Mouse (Mus musculus): ENCODE data around the gene Timm10b. TPM values are rescaled to one million over a fixed set of nuclear protein-coding genes. Genes with fewer than 3 reads are reported as not detected.

Gene Timm10b
- total and polyA plus RNA-seq, 2 experiments = 42.2 to 51.4 TPM

GRCm38 (mm10) chr7:105640894-105641255 is 1.0 kb downstream of the Timm10b start:
- peak overlapping the region; percentile 86 for H3K27ac ChIP-seq (replicated peaks; ENCODE audit: insufficient read depth, low read depth, low read length)
- DNase-seq (ENCODE audit: extremely low read depth, low read depth, low spot score) = no peak
- TF ChIP-seq POLR2A (IDR thresholded peaks at IDR 0.05; ENCODE audit: extremely low read depth, insufficient read depth, low read length) = no peak
- TF ChIP-seq CTCF (IDR thresholded peaks at IDR 0.05; ENCODE audit: low read depth, low read length) = no peak
- H3K27me3 ChIP-seq (ENCODE audit: control insufficient read depth, insufficient read depth, low read length) = no peaks in the 10 kb centered on the region
- peaks cover 14% of the 10 kb centered on the region; the same call in 1 of the 2 replicates for H3K79me2 ChIP-seq (ENCODE audit: control insufficient read depth, insufficient read depth, low read length)
- WGBS = under 1% methylated on average over 18 of the region's 18 CpGs
- peaks cover 13% of the 10 kb centered on the region for H3K4me1 ChIP-seq (ENCODE audit: control insufficient read depth, insufficient read depth, low read length)
- peak overlapping the region; percentile 94 for H3K4me3 ChIP-seq (ENCODE audit: insufficient read depth, low read depth, low read length)
- peak overlapping the region; percentile 90 for H3K9ac ChIP-seq (ENCODE audit: low read depth, low read length)
- peaks cover 12% of the 10 kb centered on the region; the same call in 1 of the 2 replicates for H3K36me3 ChIP-seq (ENCODE audit: control insufficient read depth, insufficient read depth, low read length)

GRCm38 (mm10) chr7:105641936-105642335 is 2.1 kb downstream of the Timm10b start:
- peaks cover 12% of the 10 kb centered on the region; the same call in 1 of the 2 replicates for H3K36me3 ChIP-seq (ENCODE audit: control insufficient read depth, insufficient read depth, low read length)
- peaks cover 13% of the 10 kb centered on the region for H3K4me1 ChIP-seq (ENCODE audit: control insufficient read depth, insufficient read depth, low read length)
- TF ChIP-seq CTCF (IDR thresholded peaks at IDR 0.05; ENCODE audit: low read depth, low read length) (no peak), POLR2A (IDR thresholded peaks at IDR 0.05; ENCODE audit: extremely low read depth, insufficient read depth, low read length) (no peak)
- H3K4me3 ChIP-seq (ENCODE audit: insufficient read depth, low read depth, low read length) = no peak overlapping the region
- H3K9ac ChIP-seq (ENCODE audit: low read depth, low read length) = no peak overlapping the region; the same call in 1 of the 2 replicates
- H3K27ac ChIP-seq (replicated peaks; ENCODE audit: insufficient read depth, low read depth, low read length) = no peak overlapping the region
- 70% methylated on average over 3 of the region's 3 CpGs for WGBS
- DNase-seq (ENCODE audit: extremely low read depth, low read depth, low spot score) = no peak
- no peaks in the 10 kb centered on the region for H3K27me3 ChIP-seq (ENCODE audit: control insufficient read depth, insufficient read depth, low read length)
- peaks cover 14% of the 10 kb centered on the region; the same call in 1 of the 2 replicates for H3K79me2 ChIP-seq (ENCODE audit: control insufficient read depth, insufficient read depth, low read length)

- no peaks in the 10 kb centered on the region for H3K79me2 ChIP-seq (ENCODE audit: control insufficient read depth, insufficient read depth, low read length)
- peak; percentile 46 for TF ChIP-seq POLR2A (IDR thresholded peaks at IDR 0.05; ENCODE audit: extremely low read depth, insufficient read depth, low read length)
- TF ChIP-seq CTCF (IDR thresholded peaks at IDR 0.05; ENCODE audit: low read depth, low read length) = peak; percentile 72
- peak within 1 kb of the TSS; percentile 71 for H3K9ac ChIP-seq (ENCODE audit: low read depth, low read length)
- H3K27me3 ChIP-seq (ENCODE audit: control insufficient read depth, insufficient read depth, low read length) = no peaks in the 10 kb centered on the region
- peaks cover 7% of the 10 kb centered on the region; the same call in 1 of the 2 replicates for H3K4me1 ChIP-seq (ENCODE audit: control insufficient read depth, insufficient read depth, low read length)
- peak within 1 kb of the TSS; percentile 88 for H3K27ac ChIP-seq (replicated peaks; ENCODE audit: insufficient read depth, low read depth, low read length)
- DNase-seq (ENCODE audit: extremely low read depth, low read depth, low spot score) = peak; percentile 92
- WGBS = 1% methylated on average over 17 of the region's 17 CpGs
- peak within 1 kb of the TSS; percentile 59 for H3K4me3 ChIP-seq (ENCODE audit: insufficient read depth, low read depth, low read length)
- peaks cover 4% of the 10 kb centered on the region; the same call in 1 of the 2 replicates for H3K36me3 ChIP-seq (ENCODE audit: control insufficient read depth, insufficient read depth, low read length)
Measured at GRCm38 (mm10) chr7:105650639-105651435, 11.0 kb downstream of the Timm10b start, which contains the start of gene Dnhd1. TSS of gene Dnhd1 (plus strand) at chr7:105650827.

- no peaks in the 10 kb centered on the region for H3K4me1 ChIP-seq (ENCODE audit: control insufficient read depth, insufficient read depth, low read length)
- TF ChIP-seq POLR2A (IDR thresholded peaks at IDR 0.05; ENCODE audit: extremely low read depth, insufficient read depth, low read length) (no peak), CTCF (IDR thresholded peaks at IDR 0.05; ENCODE audit: low read depth, low read length) (no peak)
Measured at GRCm38 (mm10) chr7:105685541-105686197, 45.8 kb downstream of the Timm10b start.

GRCm38 (mm10) chr7:105690875-105691274 is 51.0 kb downstream of the Timm10b start:
- TF ChIP-seq POLR2A (IDR thresholded peaks at IDR 0.05; ENCODE audit: extremely low read depth, insufficient read depth, low read length) (no peak), CTCF (IDR thresholded peaks at IDR 0.05; ENCODE audit: low read depth, low read length) (no peak)
- H3K27ac ChIP-seq (replicated peaks; ENCODE audit: insufficient read depth, low read depth, low read length) = no peak overlapping the region
- no peaks in the 10 kb centered on the region for H3K27me3 ChIP-seq (ENCODE audit: control insufficient read depth, insufficient read depth, low read length)
- no peak for DNase-seq (ENCODE audit: extremely low read depth, low read depth, low spot score)
- no peaks in the 10 kb centered on the region for H3K4me1 ChIP-seq (ENCODE audit: control insufficient read depth, insufficient read depth, low read length)
- no peaks in the 10 kb centered on the region for H3K79me2 ChIP-seq (ENCODE audit: control insufficient read depth, insufficient read depth, low read length)
- no peak overlapping the region for H3K4me3 ChIP-seq (ENCODE audit: insufficient read depth, low read depth, low read length)
- H3K9ac ChIP-seq (ENCODE audit: low read depth, low read length) = no peak overlapping the region
- no peaks in the 10 kb centered on the region for H3K36me3 ChIP-seq (ENCODE audit: control insufficient read depth, insufficient read depth, low read length)
- 80% methylated on average over 1 of the region's 1 CpGs for WGBS

More at GRCm38 (mm10) chr7:105685541-105686197, 45.8 kb downstream of the Timm10b start:
- Histone ChIP-seq H3K27me3 (ENCODE audit: control insufficient read depth, insufficient read depth, low read length) (no peaks in the 10 kb centered on the region), H3K79me2 (ENCODE audit: control insufficient read depth, insufficient read depth, low read length) (no peaks in the 10 kb centered on the region), H3K27ac (replicated peaks; ENCODE audit: insufficient read depth, low read depth, low read length) (no peak overlapping the region), H3K4me3 (ENCODE audit: insufficient read depth, low read depth, low read length) (no peak overlapping the region), H3K9ac (ENCODE audit: low read depth, low read length) (no peak overlapping the region), H3K36me3 (ENCODE audit: control insufficient read depth, insufficient read depth, low read length) (no peaks in the 10 kb centered on the region)
- 29% methylated on average over 13 of the region's 13 CpGs for WGBS
- no peak for DNase-seq (ENCODE audit: extremely low read depth, low read depth, low spot score)

Other genes starting within 250 kb of the Timm10b start
- 4.5 and 7.7 TPM in 2 replicates for gene Fam160a2, start 240.0 kb upstream of the Timm10b start, total RNA-seq (2014; rRNA removed)
- 16.3 and 26.8 TPM in 2 replicates for gene Fam160a2, start 240.0 kb upstream of the Timm10b start, polyA plus RNA-seq (2012; rRNA removed)
- not detected in 2 replicates for gene Cnga4, start 235.5 kb upstream of the Timm10b start, total RNA-seq (2014; rRNA removed)
- 0.04 TPM in 2 replicates for gene Cnga4, start 235.5 kb upstream of the Timm10b start, polyA plus RNA-seq (2012; rRNA removed)
- gene Cckbr, start 214.3 kb upstream of the Timm10b start, total RNA-seq (2014; rRNA removed) = not detected in 2 replicates
- not detected in 2 replicates for gene Cckbr, start 214.3 kb upstream of the Timm10b start, polyA plus RNA-seq (2012; rRNA removed)
- 0.67 and 1.1 TPM in 2 replicates for gene Cavin3, start 157.8 kb upstream of the Timm10b start, total RNA-seq (2014; rRNA removed)
- 1.3 and 1.4 TPM in 2 replicates for gene Cavin3, start 157.8 kb upstream of the Timm10b start, polyA plus RNA-seq (2012; rRNA removed)
- gene Smpd1, start 85.7 kb upstream of the Timm10b start, total RNA-seq (2014; rRNA removed) = 33.1 and 38.1 TPM in 2 replicates
- gene Smpd1, start 85.7 kb upstream of the Timm10b start, polyA plus RNA-seq (2012; rRNA removed) = 48.4 and 51.9 TPM in 2 replicates
- gene Apbb1, start 58.4 kb upstream of the Timm10b start, total RNA-seq (2014; rRNA removed) = 1.1 TPM in 2 replicates
- gene Apbb1, start 58.4 kb upstream of the Timm10b start, polyA plus RNA-seq (2012; rRNA removed) = 0.85 and 1.6 TPM in 2 replicates
- 5,639 and 7,644 TPM in 2 replicates for gene Hpx, start 39.9 kb upstream of the Timm10b start, total RNA-seq (2014; rRNA removed)
- 4,285 and 5,140 TPM in 2 replicates for gene Hpx, start 39.9 kb upstream of the Timm10b start, polyA plus RNA-seq (2012; rRNA removed)
- gene Trim3, start 6.5 kb upstream of the Timm10b start, total RNA-seq (2014; rRNA removed) = 6.3 and 10.2 TPM in 2 replicates
- 10.9 and 14.9 TPM in 2 replicates for gene Trim3, start 6.5 kb upstream of the Timm10b start, polyA plus RNA-seq (2012; rRNA removed)
- gene Arfip2, start 360 bp downstream of the Timm10b start, total RNA-seq (2014; rRNA removed) = 4.9 and 7.9 TPM in 2 replicates
- 15.7 and 28.6 TPM in 2 replicates for gene Arfip2, start 360 bp downstream of the Timm10b start, polyA plus RNA-seq (2012; rRNA removed)
- 27.7 and 28.6 TPM in 2 replicates for gene Gm45799, start 496 bp downstream of the Timm10b start, total RNA-seq (2014; rRNA removed)
- gene Gm45799, start 496 bp downstream of the Timm10b start, polyA plus RNA-seq (2012; rRNA removed) = 136 and 140 TPM in 2 replicates
- 0.92 and 1.5 TPM in 2 replicates for gene Dnhd1, start 10.8 kb downstream of the Timm10b start, total RNA-seq (2014; rRNA removed)
- 0.82 and 0.88 TPM in 2 replicates for gene Dnhd1, start 10.8 kb downstream of the Timm10b start, polyA plus RNA-seq (2012; rRNA removed)
- 36.6 and 41.1 TPM in 2 replicates for gene Ilk, start 96.5 kb downstream of the Timm10b start, total RNA-seq (2014; rRNA removed)
- gene Ilk, start 96.5 kb downstream of the Timm10b start, polyA plus RNA-seq (2012; rRNA removed) = 50.5 and 53.6 TPM in 2 replicates
- 4.9 and 5.5 TPM in 2 replicates for gene Rrp8, start 97.3 kb downstream of the Timm10b start, total RNA-seq (2014; rRNA removed)
- gene Rrp8, start 97.3 kb downstream of the Timm10b start, polyA plus RNA-seq (2012; rRNA removed) = 5.5 and 5.9 TPM in 2 replicates
- gene Taf10, start 104.3 kb downstream of the Timm10b start, total RNA-seq (2014; rRNA removed) = 87.3 and 107 TPM in 2 replicates
- 296 and 310 TPM in 2 replicates for gene Taf10, start 104.3 kb downstream of the Timm10b start, polyA plus RNA-seq (2012; rRNA removed)
- 27.4 and 43.8 TPM in 2 replicates for gene Tpp1, start 112.2 kb downstream of the Timm10b start, total RNA-seq (2014; rRNA removed)
- gene Tpp1, start 112.2 kb downstream of the Timm10b start, polyA plus RNA-seq (2012; rRNA removed) = 95.3 and 124 TPM in 2 replicates
- gene Dchs1, start 147.6 kb downstream of the Timm10b start, total RNA-seq (2014; rRNA removed) = 1.4 and 2.7 TPM in 2 replicates
- gene Dchs1, start 147.6 kb downstream of the Timm10b start, polyA plus RNA-seq (2012; rRNA removed) = 1.1 TPM in 2 replicates
- 109 and 118 TPM in 2 replicates for gene Mrpl17, start 171.0 kb downstream of the Timm10b start, total RNA-seq (2014; rRNA removed)
- gene Mrpl17, start 171.0 kb downstream of the Timm10b start, polyA plus RNA-seq (2012; rRNA removed) = 207 and 261 TPM in 2 replicates

All from liver, adult 2 months (tissue).